Mouse (Mus musculus): ENCODE measurements at regions not wholly inside any gene's neighbourhood (a gene's known extent, or its start where the extent isn't known, plus 50 kb on each side); places are given as distances from the start of the nearest gene placed in this dataset.

DNA sequence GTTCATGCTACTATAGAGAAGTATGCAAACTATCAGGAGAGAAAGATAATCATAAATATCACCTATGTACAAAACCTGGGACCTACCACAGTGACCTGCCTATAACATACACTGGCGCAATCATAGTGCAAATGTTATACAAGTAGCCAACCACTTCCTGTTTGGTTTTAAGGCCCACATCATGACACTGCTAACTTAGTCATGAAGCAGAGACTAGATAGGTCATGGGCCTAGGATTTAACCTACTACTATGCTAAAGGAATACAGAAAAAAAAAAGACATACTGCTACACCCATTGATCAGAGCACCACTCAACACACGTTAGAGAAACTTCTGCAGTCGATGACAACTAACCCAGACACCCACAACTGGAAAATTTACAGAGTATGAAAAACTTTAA is 498.6 kb upstream of the Acvr2a start:
- Histone ChIP-seq H3K9ac (ENCODE audit: low read length) (no peak overlapping the region), H3K9me3 (ENCODE audit: control insufficient read depth, low read length) (no peaks in the 10 kb centered on the region), H3K4me3 (ENCODE audit: low read depth, low read length) (no peak overlapping the region), H3K4me1 (replicated peaks; ENCODE audit: control insufficient read depth, insufficient read depth, low read length) (peaks cover 15% of the 10 kb centered on the region), H3K27ac (ENCODE audit: low read depth) (no peak overlapping the region), H3K27me3 (replicated peaks; ENCODE audit: control insufficient read depth, insufficient read depth, low read length) (no peaks in the 10 kb centered on the region), H3K36me3 (ENCODE audit: control insufficient read depth, insufficient read depth, low read length) (no peaks in the 10 kb centered on the region), H3K4me2 (ENCODE audit: low read length) (no peak overlapping the region)
- WGBS = 97% methylated on average over 3 of the region's 3 CpGs
- no peak for ATAC-seq (replicated peaks; ENCODE audit: low FRiP score, low TSS enrichment, low read depth)
- no peak for DNase-seq (ENCODE audit: low spot score)

- Histone ChIP-seq H3K9me3 (ENCODE audit: control insufficient read depth, low read length) (no peaks in the 10 kb centered on the region), H3K36me3 (ENCODE audit: control insufficient read depth, insufficient read depth, low read length) (no peaks in the 10 kb centered on the region), H3K27me3 (replicated peaks; ENCODE audit: control insufficient read depth, insufficient read depth, low read length) (no peaks in the 10 kb centered on the region), H3K4me2 (ENCODE audit: low read length) (no peak overlapping the region), H3K27ac (ENCODE audit: low read depth) (no peak overlapping the region), H3K9ac (ENCODE audit: low read length) (no peak overlapping the region), H3K4me3 (ENCODE audit: low read depth, low read length) (no peak overlapping the region), H3K4me1 (replicated peaks; ENCODE audit: control insufficient read depth, insufficient read depth, low read length) (peaks cover 15% of the 10 kb centered on the region)
- no peak for DNase-seq (ENCODE audit: low spot score)
- WGBS = 83% methylated on average over 8 of the region's 8 CpGs
- ATAC-seq (replicated peaks; ENCODE audit: low FRiP score, low TSS enrichment, low read depth) = peak; percentile 47; the same call in 1 of the 2 replicates
Measured at GRCm38 (mm10) chr2:48316180-48316889, 497.6 kb upstream of the Acvr2a start.

- no peak overlapping the region for H3K9ac ChIP-seq (ENCODE audit: low read length)
- H3K27me3 ChIP-seq (replicated peaks; ENCODE audit: control insufficient read depth, insufficient read depth, low read length) = no peaks in the 10 kb centered on the region
- peaks cover 15% of the 10 kb centered on the region for H3K4me1 ChIP-seq (replicated peaks; ENCODE audit: control insufficient read depth, insufficient read depth, low read length)
- no peak overlapping the region for H3K4me2 ChIP-seq (ENCODE audit: low read length)
- no peak overlapping the region for H3K4me3 ChIP-seq (ENCODE audit: low read depth, low read length)
- WGBS = 58% methylated on average over 7 of the region's 7 CpGs
- no peaks in the 10 kb centered on the region for H3K9me3 ChIP-seq (ENCODE audit: control insufficient read depth, low read length)
- no peaks in the 10 kb centered on the region for H3K36me3 ChIP-seq (ENCODE audit: control insufficient read depth, insufficient read depth, low read length)
- DNase-seq (ENCODE audit: low spot score) (no peak), ATAC-seq (replicated peaks; ENCODE audit: low FRiP score, low TSS enrichment, low read depth) (no peak)
- H3K27ac ChIP-seq (ENCODE audit: low read depth) = no peak overlapping the region
Measured at GRCm38 (mm10) chr2:48317821-48318220, 496.1 kb upstream of the Acvr2a start.

DNA sequence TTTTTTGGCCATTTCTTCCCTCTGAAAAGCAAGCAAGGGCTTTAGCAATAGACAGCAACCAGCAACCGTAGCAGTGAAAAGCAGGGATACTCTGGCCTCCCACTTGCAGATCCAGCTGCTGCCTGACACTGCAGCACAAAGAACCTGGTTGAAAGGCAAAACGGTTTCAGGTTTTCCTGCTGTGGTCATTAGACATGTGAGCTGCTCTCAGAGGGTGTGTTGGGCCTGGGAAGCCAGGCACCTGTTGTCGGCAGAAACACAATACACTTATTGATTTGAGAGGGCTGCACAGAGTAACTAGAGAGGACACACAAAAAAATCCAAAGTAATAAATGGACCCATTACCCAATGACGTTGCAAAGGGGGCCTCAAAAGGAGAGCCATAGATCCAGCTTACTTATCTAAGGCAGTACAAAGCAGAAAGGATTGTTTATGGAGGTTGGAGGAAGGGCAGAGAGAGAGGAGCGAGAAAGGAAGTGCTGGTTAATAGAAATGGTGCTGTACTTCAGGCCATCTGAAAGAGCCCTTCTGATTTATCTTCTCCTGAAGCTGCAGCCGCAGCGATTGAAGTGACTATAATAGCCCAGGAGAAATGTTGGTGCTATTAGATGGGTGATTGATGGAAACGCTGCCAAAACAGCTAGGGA is 495.4 kb upstream of the Acvr2a start:
- H3K4me3 ChIP-seq (ENCODE audit: low read depth, low read length) = no peak overlapping the region
- no peak overlapping the region for H3K4me2 ChIP-seq (ENCODE audit: low read length)
- 20% methylated on average over 8 of the region's 8 CpGs for WGBS
- DNase-seq (ENCODE audit: low spot score) = no peak
- H3K27me3 ChIP-seq (replicated peaks; ENCODE audit: control insufficient read depth, insufficient read depth, low read length) = no peaks in the 10 kb centered on the region
- H3K36me3 ChIP-seq (ENCODE audit: control insufficient read depth, insufficient read depth, low read length) = no peaks in the 10 kb centered on the region
- H3K9ac ChIP-seq (ENCODE audit: low read length) = no peak overlapping the region
- peaks cover 15% of the 10 kb centered on the region for H3K4me1 ChIP-seq (replicated peaks; ENCODE audit: control insufficient read depth, insufficient read depth, low read length)
- H3K27ac ChIP-seq (ENCODE audit: low read depth) = no peak overlapping the region
- no peak for ATAC-seq (replicated peaks; ENCODE audit: low FRiP score, low TSS enrichment, low read depth)
- no peaks in the 10 kb centered on the region for H3K9me3 ChIP-seq (ENCODE audit: control insufficient read depth, low read length)

DNA sequence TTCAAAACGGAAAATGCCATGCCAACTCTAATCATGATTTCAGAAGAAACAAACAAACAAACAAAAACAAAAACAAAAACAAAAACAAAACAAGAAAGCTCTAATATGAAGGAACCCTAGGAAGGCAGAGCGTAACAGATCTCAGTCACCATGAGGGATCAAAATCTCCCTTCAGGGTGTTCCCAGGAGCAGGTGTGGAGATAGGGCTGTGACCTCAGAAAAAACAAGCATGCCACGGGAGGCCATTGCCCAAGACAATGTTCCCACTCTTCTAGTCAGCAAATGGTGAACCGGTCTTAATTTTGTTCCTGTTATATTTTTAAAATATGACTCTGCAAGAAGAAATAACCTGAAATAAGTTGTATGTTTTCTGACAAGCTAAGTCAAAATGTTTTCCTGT is 492.4 kb upstream of the Acvr2a start:
- Histone ChIP-seq H3K36me3 (ENCODE audit: control insufficient read depth, insufficient read depth, low read length) (no peaks in the 10 kb centered on the region), H3K4me2 (ENCODE audit: low read length) (no peak overlapping the region), H3K4me1 (replicated peaks; ENCODE audit: control insufficient read depth, insufficient read depth, low read length) (peaks cover 15% of the 10 kb centered on the region), H3K27ac (ENCODE audit: low read depth) (no peak overlapping the region), H3K4me3 (ENCODE audit: low read depth, low read length) (no peak overlapping the region), H3K27me3 (replicated peaks; ENCODE audit: control insufficient read depth, insufficient read depth, low read length) (no peaks in the 10 kb centered on the region), H3K9me3 (ENCODE audit: control insufficient read depth, low read length) (no peaks in the 10 kb centered on the region), H3K9ac (ENCODE audit: low read length) (no peak overlapping the region)
- no peak for DNase-seq (ENCODE audit: low spot score)
- WGBS = 79% methylated on average over 4 of the region's 4 CpGs
- no peak for ATAC-seq (replicated peaks; ENCODE audit: low FRiP score, low TSS enrichment, low read depth)

DNA sequence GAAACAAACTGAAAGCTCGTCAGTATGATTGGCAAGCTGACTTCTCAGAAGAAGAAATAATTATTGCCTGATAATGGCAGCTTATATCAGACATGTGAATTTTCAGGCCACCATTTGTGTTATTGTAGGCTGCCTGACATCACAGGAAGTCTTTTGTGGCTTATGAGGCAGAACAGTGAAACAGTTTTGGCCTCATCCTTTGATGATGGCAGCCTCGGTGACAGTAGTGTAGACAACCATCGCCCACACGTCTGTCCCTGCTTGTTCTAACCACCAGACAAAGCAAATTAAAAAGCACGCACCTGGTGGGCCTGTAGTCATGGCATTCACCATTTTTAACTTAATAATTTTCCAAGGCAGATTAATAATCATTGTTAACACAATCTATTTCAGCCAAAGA is 491.6 kb upstream of the Acvr2a start:
- Histone ChIP-seq H3K27ac (ENCODE audit: low read depth) (no peak overlapping the region), H3K9ac (ENCODE audit: low read length) (no peak overlapping the region), H3K4me3 (ENCODE audit: low read depth, low read length) (no peak overlapping the region), H3K4me1 (replicated peaks; ENCODE audit: control insufficient read depth, insufficient read depth, low read length) (peaks cover 15% of the 10 kb centered on the region), H3K27me3 (replicated peaks; ENCODE audit: control insufficient read depth, insufficient read depth, low read length) (no peaks in the 10 kb centered on the region), H3K4me2 (ENCODE audit: low read length) (no peak overlapping the region), H3K9me3 (ENCODE audit: control insufficient read depth, low read length) (no peaks in the 10 kb centered on the region), H3K36me3 (ENCODE audit: control insufficient read depth, insufficient read depth, low read length) (no peaks in the 10 kb centered on the region)
- no peak for ATAC-seq (replicated peaks; ENCODE audit: low FRiP score, low TSS enrichment, low read depth)
- 80% methylated on average over 5 of the region's 5 CpGs for WGBS
- no peak for DNase-seq (ENCODE audit: low spot score)

DNA sequence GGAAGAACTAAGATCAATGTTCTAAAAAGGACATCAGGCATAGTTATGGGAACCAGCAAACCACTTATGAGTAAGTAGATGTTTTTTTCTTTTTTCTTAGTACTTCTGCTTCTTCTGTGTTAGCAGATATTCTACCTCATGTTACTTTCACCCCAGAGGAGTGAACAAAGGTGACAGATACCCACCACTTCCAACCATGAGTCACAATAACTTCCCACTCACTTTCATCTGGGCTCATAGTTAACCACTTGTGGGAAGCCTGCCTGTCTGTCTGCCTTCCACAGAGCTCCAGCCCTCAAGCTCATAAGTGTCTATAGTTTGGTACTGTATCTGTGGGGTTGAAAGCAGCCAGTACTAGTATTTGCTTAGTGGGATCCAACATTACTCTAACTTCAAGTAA is 485.7 kb upstream of the Acvr2a start:
- ATAC-seq (replicated peaks; ENCODE audit: low FRiP score, low TSS enrichment, low read depth) (no peak), DNase-seq (ENCODE audit: low spot score) (no peak)
- H3K4me1 ChIP-seq (replicated peaks; ENCODE audit: control insufficient read depth, insufficient read depth, low read length) = no peaks in the 10 kb centered on the region; the same call in 1 of the 2 replicates

GRCm38 (mm10) chr2:48332783-48333182 is 481.1 kb upstream of the Acvr2a start:
- Histone ChIP-seq H3K9me3 (ENCODE audit: control insufficient read depth, low read length) (no peaks in the 10 kb centered on the region), H3K9ac (ENCODE audit: low read length) (no peak overlapping the region), H3K4me3 (ENCODE audit: low read depth, low read length) (no peak overlapping the region), H3K4me2 (ENCODE audit: low read length) (peak overlapping the region; percentile 33), H3K36me3 (ENCODE audit: control insufficient read depth, insufficient read depth, low read length) (no peaks in the 10 kb centered on the region), H3K27me3 (replicated peaks; ENCODE audit: control insufficient read depth, insufficient read depth, low read length) (no peaks in the 10 kb centered on the region), H3K4me1 (replicated peaks; ENCODE audit: control insufficient read depth, insufficient read depth, low read length) (peaks cover 13% of the 10 kb centered on the region; the same call in 1 of the 2 replicates), H3K27ac (ENCODE audit: low read depth) (no peak overlapping the region)
- ATAC-seq (replicated peaks; ENCODE audit: low FRiP score, low TSS enrichment, low read depth) (no peak), DNase-seq (ENCODE audit: low spot score) (no peak)
- WGBS = 63% methylated on average over 10 of the region's 10 CpGs

More for the DNA sequence above, 485.7 kb upstream of the Acvr2a start:
- Histone ChIP-seq H3K36me3 (ENCODE audit: control insufficient read depth, insufficient read depth, low read length) (no peaks in the 10 kb centered on the region), H3K27ac (ENCODE audit: low read depth) (no peak overlapping the region), H3K4me2 (ENCODE audit: low read length) (no peak overlapping the region), H3K9me3 (ENCODE audit: control insufficient read depth, low read length) (no peaks in the 10 kb centered on the region), H3K9ac (ENCODE audit: low read length) (no peak overlapping the region), H3K4me3 (ENCODE audit: low read depth, low read length) (no peak overlapping the region), H3K27me3 (replicated peaks; ENCODE audit: control insufficient read depth, insufficient read depth, low read length) (no peaks in the 10 kb centered on the region)

DNA sequence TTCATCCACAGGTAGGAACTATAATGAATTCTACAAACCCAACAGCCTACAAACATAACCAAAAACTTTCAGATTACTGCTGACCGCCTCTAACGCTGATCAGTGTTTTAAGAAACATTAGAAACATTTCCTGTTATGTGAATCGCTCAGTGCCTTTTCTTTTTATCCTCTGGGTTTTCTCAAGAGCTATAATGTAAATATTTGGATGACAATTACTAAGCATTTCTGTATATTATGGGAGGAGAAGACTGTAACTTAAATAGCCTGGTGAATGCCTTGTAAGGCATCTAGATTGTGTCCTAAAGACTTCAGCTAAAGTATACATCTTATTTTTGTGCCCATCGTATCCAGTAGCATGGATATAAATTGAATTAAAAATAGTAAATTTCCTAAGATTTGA is 465.9 kb upstream of the Acvr2a start:
- Histone ChIP-seq H3K9me3 (ENCODE audit: control insufficient read depth, low read length) (no peaks in the 10 kb centered on the region), H3K4me1 (replicated peaks; ENCODE audit: control insufficient read depth, insufficient read depth, low read length) (peaks cover 6% of the 10 kb centered on the region; the same call in 1 of the 2 replicates), H3K36me3 (ENCODE audit: control insufficient read depth, insufficient read depth, low read length) (no peaks in the 10 kb centered on the region), H3K4me3 (ENCODE audit: low read depth, low read length) (no peak overlapping the region), H3K27me3 (replicated peaks; ENCODE audit: control insufficient read depth, insufficient read depth, low read length) (no peaks in the 10 kb centered on the region), H3K27ac (ENCODE audit: low read depth) (peak overlapping the region; percentile 55), H3K4me2 (ENCODE audit: low read length) (peak overlapping the region; percentile 28), H3K9ac (ENCODE audit: low read length) (no peak overlapping the region)
- WGBS = 43% methylated on average over 4 of the region's 4 CpGs
- no peak for ATAC-seq (replicated peaks; ENCODE audit: low FRiP score, low TSS enrichment, low read depth)
- no peak for DNase-seq (ENCODE audit: low spot score)

All from intestine, embryonic 14.5 days (tissue).